Mouse (Mus musculus): ENCODE results near the gene Gm9958.

Gene Gm9958

GRCm38 (mm10) chr5:90367067-90367303 is at the start of gene Gm9958:
Gene Gm9958 (plus strand): TSS chr5:90367204.
- DNase-seq = peak in 1 of 2 experiments; percentile 7

GRCm38 (mm10) chr5:90331071-90331470 is 35.9 kb upstream of the Gm9958 start:
- DNase-seq = no peak

- DNase-seq = no peak
Measured at GRCm38 (mm10) chr5:90332478-90332877, 34.5 kb upstream of the Gm9958 start.

- DNase-seq = no peak
Measured at GRCm38 (mm10) chr5:90338177-90339091, 28.6 kb upstream of the Gm9958 start.

DNA sequence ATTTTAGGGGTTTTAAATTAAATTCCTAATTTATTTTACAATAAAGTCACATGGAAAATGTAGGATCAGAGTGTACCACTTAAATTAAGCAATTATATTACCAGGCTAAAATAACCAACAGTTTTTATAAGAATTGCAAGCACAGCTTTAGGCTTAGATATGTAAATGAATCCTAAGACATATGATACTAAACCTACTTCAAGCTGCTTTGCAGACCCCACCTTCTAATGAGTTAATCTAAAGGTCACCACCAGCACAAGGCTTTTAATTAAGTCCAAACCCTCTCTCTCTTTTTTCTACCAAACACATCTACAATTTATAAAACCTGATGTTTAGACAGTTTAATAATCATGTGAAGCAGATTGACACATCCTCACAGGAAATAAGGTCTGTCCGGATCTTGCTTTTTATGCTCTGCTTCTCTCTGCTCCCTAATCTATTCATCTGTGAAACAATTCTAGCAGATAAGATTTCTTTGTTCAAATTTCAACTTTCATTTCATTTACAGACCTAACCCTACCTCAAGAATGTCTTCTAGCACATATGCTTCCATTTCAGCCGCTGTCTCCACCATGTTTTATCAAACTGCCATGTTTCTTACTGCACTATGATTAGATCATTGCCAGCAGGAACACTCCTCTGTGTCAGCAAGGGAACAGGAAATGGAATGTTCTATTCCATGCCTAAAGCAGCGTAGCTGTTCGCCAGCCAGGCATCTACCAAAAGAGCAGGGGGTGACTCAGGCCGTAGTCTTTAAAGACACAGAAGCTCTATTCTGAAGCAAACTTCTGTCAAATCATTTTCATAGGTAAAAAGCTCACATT is 27.7 kb upstream of the Gm9958 start:
- peak; percentile 45 to 67 for DNase-seq

- no peak for DNase-seq
Measured at GRCm38 (mm10) chr5:90339953-90340343, 27.1 kb upstream of the Gm9958 start.

DNA sequence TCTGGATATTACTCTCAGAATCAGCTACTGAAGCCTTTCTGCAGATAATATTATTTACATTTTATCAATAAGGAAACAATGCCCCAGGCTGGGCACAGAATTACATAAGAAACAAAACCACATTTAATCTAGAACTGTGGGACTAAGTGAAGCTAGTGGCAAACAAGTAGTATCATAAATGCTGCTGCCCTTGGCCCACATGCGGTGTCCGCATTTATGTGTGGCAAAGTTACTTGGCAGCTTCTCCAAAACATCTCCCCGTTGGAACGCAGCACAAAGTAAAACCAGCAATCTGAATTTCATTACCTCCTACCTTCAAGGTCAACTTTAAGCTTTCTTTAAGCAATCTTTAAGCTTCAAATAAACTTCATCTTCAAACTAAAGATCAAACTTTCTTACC is 26.2 kb upstream of the Gm9958 start:
- no peak for DNase-seq

GRCm38 (mm10) chr5:90346877-90347276 is 20.1 kb upstream of the Gm9958 start:
- no peak for DNase-seq

- DNase-seq = no peak
Measured at GRCm38 (mm10) chr5:90353552-90354317, 13.3 kb upstream of the Gm9958 start.

DNA sequence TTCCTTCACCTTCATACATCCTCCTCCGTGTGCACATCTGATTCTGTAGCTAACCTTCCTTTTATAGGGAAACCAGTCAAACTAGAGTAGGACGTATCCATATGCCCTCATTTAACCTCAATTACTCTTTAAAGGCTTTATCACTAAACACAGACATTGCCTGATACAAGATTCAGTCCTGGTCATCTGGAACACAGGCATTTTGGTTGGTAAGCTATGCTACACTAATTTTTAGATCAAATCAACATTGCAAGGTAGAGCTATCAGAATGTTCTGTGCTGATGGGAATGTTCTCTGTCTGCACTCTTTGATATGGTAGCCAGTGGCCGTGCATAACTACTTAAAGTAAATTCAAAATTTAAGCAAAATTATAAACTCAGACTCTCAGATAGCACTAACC is 11.2 kb upstream of the Gm9958 start:
- no peak for DNase-seq

DNA sequence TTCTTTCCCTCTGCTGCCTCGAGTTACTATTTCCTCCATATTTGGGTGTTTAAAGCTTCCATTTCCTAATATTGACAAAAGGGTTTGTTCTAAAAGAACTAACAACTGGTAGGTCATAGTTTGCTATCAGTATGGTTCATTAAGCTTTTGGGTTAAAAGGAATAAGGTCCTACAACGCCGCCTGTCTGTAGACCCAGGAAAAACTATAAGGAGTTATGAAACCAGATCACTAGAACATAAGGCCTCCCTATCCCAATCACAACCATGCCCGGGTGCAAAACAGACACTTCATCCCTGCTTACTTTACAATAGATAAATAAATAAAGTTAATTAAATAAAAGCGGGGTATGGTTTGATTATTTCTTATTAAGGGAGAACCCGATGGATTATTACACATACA is 2.5 kb upstream of the Gm9958 start:
- peak; percentile 82 to 88 for DNase-seq

- DNase-seq = peak; percentile 40 to 59
Measured at GRCm38 (mm10) chr5:90365141-90365951, 1.7 kb upstream of the Gm9958 start.

DNA sequence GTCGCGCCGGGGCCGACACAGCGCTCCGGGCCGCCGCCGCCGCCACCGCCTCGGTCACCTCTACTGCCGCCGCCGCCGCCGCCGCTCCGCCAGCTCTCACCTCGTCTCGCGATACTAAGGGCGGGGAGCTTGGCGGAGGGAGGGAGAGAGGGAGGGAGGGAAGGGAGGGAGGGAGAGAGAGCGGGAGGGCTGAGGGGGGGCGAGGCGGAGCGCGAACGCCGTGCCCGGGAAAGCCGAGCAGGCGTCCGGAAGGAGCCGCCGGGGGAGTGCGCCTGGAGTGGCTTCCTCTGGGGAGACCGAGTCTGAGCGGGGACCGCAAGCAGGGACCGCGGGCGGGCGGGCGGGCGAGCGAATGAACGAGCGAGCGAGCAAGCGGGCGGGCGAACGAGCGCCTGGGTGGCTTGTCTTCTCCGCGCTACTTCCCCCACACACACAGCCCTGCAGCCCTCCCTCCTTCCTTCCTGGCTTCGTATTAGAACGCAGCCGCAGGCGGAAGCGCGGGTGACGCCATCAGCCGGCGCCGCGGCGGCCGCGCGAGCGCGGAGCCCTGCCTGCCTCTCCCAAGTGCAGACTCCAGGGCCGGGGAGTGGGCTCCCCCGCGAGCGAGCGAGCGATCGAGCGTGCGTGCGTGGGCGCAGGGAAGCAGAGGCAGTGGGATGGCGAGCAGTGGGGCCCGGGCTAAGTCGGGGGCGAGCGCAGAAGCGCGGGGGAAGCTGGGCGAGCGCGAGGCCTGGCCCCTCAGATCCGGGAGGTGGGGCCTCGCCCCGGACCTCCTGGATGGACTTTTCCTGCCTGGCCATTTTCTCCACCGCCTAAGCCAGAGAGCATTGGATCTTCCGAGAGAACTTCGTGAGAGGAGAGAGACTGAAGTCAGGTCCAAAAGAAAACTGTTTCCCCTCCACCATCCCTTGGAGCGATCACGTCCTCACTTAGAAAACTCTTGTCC is 610 bp upstream of the Gm9958 start, which contains the start of gene Ankrd17:
Gene Ankrd17 (minus strand): TSS at position 457 of the 946 bp plus-strand sequence.
- DNase-seq = peak; percentile 88 to 89

GRCm38 (mm10) chr5:90370401-90370800 is 3.4 kb downstream of the Gm9958 start:
- no peak for DNase-seq

DNA sequence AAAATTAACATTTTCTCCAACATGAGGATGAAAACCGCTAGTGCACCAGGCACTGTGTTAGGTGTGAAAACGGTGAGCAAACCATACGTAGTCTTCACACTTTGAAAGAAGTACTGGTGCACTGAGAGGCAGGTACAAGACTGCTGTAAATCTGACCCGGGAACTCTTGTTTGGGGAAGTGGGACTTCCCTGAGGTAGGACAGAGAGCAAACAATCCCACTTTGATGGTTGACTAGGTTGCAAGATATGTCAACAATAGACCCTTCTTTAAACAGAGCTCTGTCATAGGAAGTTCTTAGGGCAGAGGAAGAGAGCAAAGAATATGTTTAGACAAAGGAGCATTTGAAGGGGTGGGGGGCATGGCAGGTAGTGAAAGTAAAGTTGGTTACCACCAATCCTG is 6.7 kb downstream of the Gm9958 start:
- no peak for DNase-seq

- no peak for DNase-seq
Measured at GRCm38 (mm10) chr5:90381458-90381857, 14.5 kb downstream of the Gm9958 start.

DNA sequence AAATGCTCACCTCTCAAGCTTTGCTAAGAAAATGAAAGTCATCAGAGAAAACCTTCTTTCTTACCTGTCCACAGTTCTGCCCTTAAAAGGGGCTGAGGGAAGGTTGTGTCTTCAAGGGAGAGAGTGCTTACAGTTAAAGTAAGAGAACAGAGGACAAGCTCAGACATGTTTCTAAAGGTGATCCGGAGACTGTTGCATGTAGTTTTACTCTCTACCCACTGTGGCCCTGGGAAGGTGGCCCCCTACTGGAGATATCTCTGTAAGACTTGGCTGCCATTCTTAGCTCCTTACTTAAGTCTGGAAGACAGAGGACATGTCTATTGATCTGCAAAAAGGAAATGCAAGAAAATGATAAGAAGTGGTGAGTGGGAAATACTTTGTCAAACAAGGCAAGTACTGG is 16.1 kb downstream of the Gm9958 start:
- peak; percentile 42 to 61 for DNase-seq

DNA sequence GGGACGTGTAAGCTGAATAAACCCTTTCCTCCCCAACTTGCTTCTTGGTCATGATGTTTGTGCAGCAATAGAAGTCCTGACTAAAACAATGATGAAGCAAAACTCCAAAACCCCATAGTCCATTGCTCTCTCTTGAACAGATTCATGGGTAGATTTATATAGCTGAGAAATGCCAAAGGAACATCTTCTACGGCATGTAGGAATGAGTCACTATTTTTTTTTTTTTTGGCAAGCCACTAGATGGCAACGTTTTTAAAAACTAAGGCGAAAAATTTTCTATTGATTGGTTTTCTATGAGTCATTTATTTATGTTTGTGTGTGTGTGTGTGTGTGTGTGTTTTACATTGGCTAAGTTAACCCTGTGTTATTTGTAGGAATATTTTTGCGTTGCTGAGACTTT is 26.8 kb downstream of the Gm9958 start:
- DNase-seq = no peak

- no peak for DNase-seq
Measured at GRCm38 (mm10) chr5:90394322-90394721, 27.3 kb downstream of the Gm9958 start.

- no peak for DNase-seq
Measured at GRCm38 (mm10) chr5:90396817-90397216, 29.8 kb downstream of the Gm9958 start.

DNA sequence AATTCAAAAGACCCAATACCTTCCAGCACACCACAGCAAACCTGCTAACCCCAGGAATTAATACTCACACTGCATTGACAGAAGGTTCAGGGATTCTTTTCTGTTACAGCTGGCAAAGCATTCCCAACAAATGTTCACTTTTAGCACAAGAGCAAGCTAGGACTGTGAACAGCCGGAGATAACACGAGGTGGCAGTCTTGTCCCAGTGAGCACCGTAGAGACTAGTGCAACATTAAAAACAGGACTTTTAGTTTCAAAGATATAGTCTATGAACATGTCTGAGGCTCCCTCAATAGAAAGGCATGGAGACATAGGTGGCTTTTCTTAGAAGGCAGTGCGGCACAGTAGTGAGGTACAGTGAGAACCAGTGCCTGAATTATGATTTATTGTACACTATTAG is 38.2 kb downstream of the Gm9958 start:
- peak; percentile 23 to 60 for DNase-seq

All from kidney, adult 8-10 months (tissue).